Mouse (Mus musculus) gastrocnemius, postnatal 4 days (tissue): ENCODE measurements around the gene Pde4b. TPM values are rescaled to one million over a fixed set of nuclear protein-coding genes. Genes with fewer than 3 reads are reported as not detected.

Experiments
- DNase-seq, 2 experiments: peaks; one replicate each; pipeline ENCODE4 v3.0.0; 2021 to 2022; ENCODE audit warnings: low spot score in 2 of 2, mixed read lengths in 2 of 2
- total RNA-seq, 2 experiments: library from RNA; stranded (reverse); gene quantifications; 2 replicates each; pipeline ENCODE4 v1.2.3; 2021

The Pde4b gene
- total RNA-seq, 2 experiments from 2014 or later = 40.0 to 51.2 TPM

GRCm38 (mm10) chr4:102530797-102531196 is 443.5 kb downstream of the Pde4b start:
- no peak for DNase-seq

- no peak for DNase-seq
Measured at GRCm38 (mm10) chr4:102531729-102532128, 444.4 kb downstream of the Pde4b start.

- peak; percentile 25 to 57 for DNase-seq
Measured at GRCm38 (mm10) chr4:102533183-102534048, 446.1 kb downstream of the Pde4b start.

- DNase-seq = no peak
Measured at GRCm38 (mm10) chr4:102534049-102534730, 446.8 kb downstream of the Pde4b start.

- DNase-seq = no peak
Measured at GRCm38 (mm10) chr4:102535886-102536285, 448.5 kb downstream of the Pde4b start.

- DNase-seq = no peak
Measured at GRCm38 (mm10) chr4:102538266-102538665, 450.9 kb downstream of the Pde4b start.

- DNase-seq = no peak
Measured at GRCm38 (mm10) chr4:102538793-102539192, 451.4 kb downstream of the Pde4b start.

- DNase-seq = no peak
Measured at GRCm38 (mm10) chr4:102539598-102540180, 452.3 kb downstream of the Pde4b start.

- no peak for DNase-seq
Measured at GRCm38 (mm10) chr4:102542976-102543375, 455.6 kb downstream of the Pde4b start.

- no peak for DNase-seq
Measured at GRCm38 (mm10) chr4:102545226-102545625, 457.9 kb downstream of the Pde4b start.

GRCm38 (mm10) chr4:102555566-102555965 is 468.2 kb downstream of the Pde4b start:
- DNase-seq = no peak

GRCm38 (mm10) chr4:102557006-102557405 is 469.7 kb downstream of the Pde4b start:
- no peak for DNase-seq

- peak in 1 of 2 experiments; percentile 6 for DNase-seq
Measured at GRCm38 (mm10) chr4:102557508-102558220, 470.3 kb downstream of the Pde4b start.

- no peak for DNase-seq
Measured at GRCm38 (mm10) chr4:102558328-102558727, 471.0 kb downstream of the Pde4b start.

- no peak for DNase-seq
Measured at GRCm38 (mm10) chr4:102560676-102561280, 473.4 kb downstream of the Pde4b start.

GRCm38 (mm10) chr4:102563273-102563855 is 476.0 kb downstream of the Pde4b start:
- DNase-seq = no peak

GRCm38 (mm10) chr4:102564286-102564685 is 476.9 kb downstream of the Pde4b start:
- DNase-seq = no peak

GRCm38 (mm10) chr4:102566421-102566820 is 479.1 kb downstream of the Pde4b start:
- DNase-seq = no peak

GRCm38 (mm10) chr4:102567111-102567510 is 479.8 kb downstream of the Pde4b start:
- DNase-seq = no peak

- DNase-seq = no peak
Measured at GRCm38 (mm10) chr4:102567676-102568254, 480.4 kb downstream of the Pde4b start.
